Mouse (Mus musculus): ENCODE results near the gene Srpk2.

DNA sequence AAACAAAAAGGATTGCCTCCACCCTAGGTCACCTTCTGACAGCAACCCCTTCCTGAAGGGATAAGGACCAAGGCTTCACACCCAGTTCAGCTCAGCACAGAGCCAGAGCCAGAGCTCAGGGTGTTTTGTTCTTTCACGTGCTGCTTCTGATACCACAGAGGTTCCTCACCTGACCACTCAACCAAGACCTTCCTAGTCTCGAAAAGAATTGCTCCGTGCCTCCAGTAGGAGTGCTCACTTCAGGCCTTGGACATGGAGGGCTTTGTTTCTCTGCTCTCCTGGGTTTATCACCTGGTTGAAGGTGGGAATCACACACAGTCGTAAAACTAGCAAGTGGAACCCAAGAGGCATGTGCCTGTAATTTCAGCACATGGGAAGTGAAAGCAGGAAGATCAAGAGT lies 46.4 kb downstream of the Srpk2 start:
- no peak for TF ChIP-seq CTCF (IDR thresholded peaks at IDR 0.05; ENCODE audit: low read depth, low read length)
- no peak for TF ChIP-seq POLR2A (IDR thresholded peaks at IDR 0.05; ENCODE audit: extremely low read depth, insufficient read depth, low read length)

Data from liver, adult 2 months (tissue).